Mouse (Mus musculus): ENCODE results near the gene Ralgps2.

GRCm38 (mm10) chr1:156770845-156771244 lies 168.6 kb downstream of the Ralgps2 start:
- TF ChIP-seq CTCF (IDR thresholded peaks at IDR 0.05; ENCODE audit: low read depth) (no peak), EP300 (IDR thresholded peaks at IDR 0.05; ENCODE audit: low read depth) (no peak)
